Mouse (Mus musculus) adrenal gland, adult 8-10 months (tissue): ENCODE results near the gene 1190005I06Rik. TPM values are rescaled to one million over a fixed set of nuclear protein-coding genes. Genes with fewer than 3 reads are reported as not detected.

ENCODE experiments used
- DNase-seq: peaks from one replicate; pipeline ENCODE4 v3.0.0; 2022
- total RNA-seq, 4 experiments: library from RNA; stranded (reverse); gene quantifications; 2 replicates each; pipeline ENCODE4 v1.2.4; 2022

Gene 1190005I06Rik
- total RNA-seq, 4 experiments from 2014 or later = 5.6 to 10.8 (median 7.9) TPM

GRCm38 (mm10) chr8:120666807-120667470 lies 19.5 kb upstream of the 1190005I06Rik start:
- DNase-seq = no peak

GRCm38 (mm10) chr8:120665726-120666455 lies 18.5 kb upstream of the 1190005I06Rik start:
- DNase-seq = no peak

GRCm38 (mm10) chr8:120664566-120664965 lies 17.1 kb upstream of the 1190005I06Rik start:
- DNase-seq = no peak

- DNase-seq = no peak
Observed at GRCm38 (mm10) chr8:120657415-120657814, 10.0 kb upstream of the 1190005I06Rik start.

GRCm38 (mm10) chr8:120656322-120657052 lies 9.1 kb upstream of the 1190005I06Rik start:
- no peak for DNase-seq

- DNase-seq = peak; percentile 80
Observed at GRCm38 (mm10) chr8:120644663-120645062, 2.8 kb downstream of the 1190005I06Rik start.

- DNase-seq = no peak
Observed at GRCm38 (mm10) chr8:120642031-120642662, 5.3 kb downstream of the 1190005I06Rik start.

GRCm38 (mm10) chr8:120641245-120641644 lies 6.2 kb downstream of the 1190005I06Rik start:
- DNase-seq = no peak

- DNase-seq = peak; percentile 70
Observed at GRCm38 (mm10) chr8:120634329-120634839, 13.0 kb downstream of the 1190005I06Rik start.

- peak; percentile 24 for DNase-seq
Observed at GRCm38 (mm10) chr8:120633665-120634271, 13.7 kb downstream of the 1190005I06Rik start.

GRCm38 (mm10) chr8:120632969-120633664 lies 14.3 kb downstream of the 1190005I06Rik start:
- no peak for DNase-seq

- no peak for DNase-seq
Observed at GRCm38 (mm10) chr8:120631441-120632375, 15.7 kb downstream of the 1190005I06Rik start.

GRCm38 (mm10) chr8:120630848-120631247 lies 16.6 kb downstream of the 1190005I06Rik start:
- DNase-seq = no peak

GRCm38 (mm10) chr8:120630031-120630430 lies 17.4 kb downstream of the 1190005I06Rik start:
- no peak for DNase-seq

- no peak for DNase-seq
Observed at GRCm38 (mm10) chr8:120627298-120627697, 20.1 kb downstream of the 1190005I06Rik start.

- no peak for DNase-seq
Observed at GRCm38 (mm10) chr8:120626461-120626860, 21.0 kb downstream of the 1190005I06Rik start.

- no peak for DNase-seq
Observed at GRCm38 (mm10) chr8:120623608-120624007, 23.8 kb downstream of the 1190005I06Rik start.

- no peak for DNase-seq
Observed at GRCm38 (mm10) chr8:120622161-120622560, 25.3 kb downstream of the 1190005I06Rik start.

- no peak for DNase-seq
Observed at GRCm38 (mm10) chr8:120620441-120620840, 27.0 kb downstream of the 1190005I06Rik start.
